Mouse (Mus musculus): ENCODE results near the gene Bnc2. TPM values are rescaled to one million over a fixed set of nuclear protein-coding genes. Genes with fewer than 3 reads are reported as not detected.

The Bnc2 gene
- polyA plus RNA-seq, 1 experiment: 4.5 TPM

GRCm38 (mm10) chr4:84523651-84524221 lies 151.3 kb downstream of the Bnc2 start:
- H3K79me2 ChIP-seq (ENCODE audit: control insufficient read depth, insufficient read depth): no peaks in the 10 kb centered on the region
- H3K4me3 ChIP-seq (ENCODE audit: insufficient read depth, poor library complexity, severe bottlenecking): no peak overlapping the region
- H3K36me3 ChIP-seq (ENCODE audit: control insufficient read depth, insufficient read depth): no peaks in the 10 kb centered on the region
- H3ac ChIP-seq (ENCODE audit: control insufficient read depth, insufficient read length, low read depth): no peak overlapping the region
- TF ChIP-seq FOSL1 (IDR thresholded peaks at IDR 0.05; ENCODE audit: insufficient read depth, low read length, poor library complexity, severe bottlenecking): no peak
- TF ChIP-seq CEBPB (IDR thresholded peaks at IDR 0.05; ENCODE audit: low read depth): no peak
- peak; percentile 1 for TF ChIP-seq MYOD1 (IDR thresholded peaks at IDR 0.05; ENCODE audit: control insufficient read depth, insufficient read length, low read depth)
- no peak for TF ChIP-seq CTCF (IDR thresholded peaks at IDR 0.05; ENCODE audit: control insufficient read depth, insufficient read depth, insufficient read length)
- no peak for TF ChIP-seq USF1 (IDR thresholded peaks at IDR 0.05; ENCODE audit: low read depth)
- peak; percentile 67 for TF ChIP-seq MAX (IDR thresholded peaks at IDR 0.05)
- no peaks in the 10 kb centered on the region for H3K79me3 ChIP-seq (ENCODE audit: low read depth)
- no peaks in the 10 kb centered on the region for H3K27me3 ChIP-seq (ENCODE audit: control insufficient read depth, insufficient read depth, insufficient read length)

- Histone ChIP-seq H3ac (ENCODE audit: control insufficient read depth, insufficient read length, low read depth) (peak overlapping the region; percentile 6), H3K79me2 (ENCODE audit: control insufficient read depth, insufficient read depth) (no peaks in the 10 kb centered on the region), H3K36me3 (ENCODE audit: control insufficient read depth, insufficient read depth) (no peaks in the 10 kb centered on the region), H3K79me3 (ENCODE audit: low read depth) (no peaks in the 10 kb centered on the region), H3K27me3 (ENCODE audit: control insufficient read depth, insufficient read depth, insufficient read length) (no peaks in the 10 kb centered on the region), H3K4me3 (ENCODE audit: insufficient read depth, poor library complexity, severe bottlenecking) (no peak overlapping the region)
- TF ChIP-seq CEBPB (IDR thresholded peaks at IDR 0.05; ENCODE audit: low read depth) (no peak), MAX (IDR thresholded peaks at IDR 0.05) (no peak), CTCF (IDR thresholded peaks at IDR 0.05; ENCODE audit: control insufficient read depth, insufficient read depth, insufficient read length) (no peak), MYOG (IDR thresholded peaks at IDR 0.05; ENCODE audit: control insufficient read depth, extremely low read depth, insufficient read length) (no peak), FOSL1 (IDR thresholded peaks at IDR 0.05; ENCODE audit: insufficient read depth, low read length, poor library complexity, severe bottlenecking) (no peak), MYOD1 (IDR thresholded peaks at IDR 0.05; ENCODE audit: control insufficient read depth, insufficient read length, low read depth) (no peak), USF1 (IDR thresholded peaks at IDR 0.05; ENCODE audit: low read depth) (no peak)
Measured at GRCm38 (mm10) chr4:84523211-84523610, 151.9 kb downstream of the Bnc2 start.

- Histone ChIP-seq H3K4me3 (ENCODE audit: insufficient read depth, poor library complexity, severe bottlenecking) (no peak overlapping the region), H3K36me3 (ENCODE audit: control insufficient read depth, insufficient read depth) (no peaks in the 10 kb centered on the region), H3K79me2 (ENCODE audit: control insufficient read depth, insufficient read depth) (no peaks in the 10 kb centered on the region), H3K27me3 (ENCODE audit: control insufficient read depth, insufficient read depth, insufficient read length) (no peaks in the 10 kb centered on the region), H3K79me3 (ENCODE audit: low read depth) (no peaks in the 10 kb centered on the region), H3ac (ENCODE audit: control insufficient read depth, insufficient read length, low read depth) (no peak overlapping the region)
- TF ChIP-seq USF1 (IDR thresholded peaks at IDR 0.05; ENCODE audit: low read depth) (peak; percentile 48), MYOG (IDR thresholded peaks at IDR 0.05; ENCODE audit: control insufficient read depth, extremely low read depth, insufficient read length) (no peak), CEBPB (IDR thresholded peaks at IDR 0.05; ENCODE audit: low read depth) (no peak), MYOD1 (IDR thresholded peaks at IDR 0.05; ENCODE audit: control insufficient read depth, insufficient read length, low read depth) (no peak)
Measured at GRCm38 (mm10) chr4:84521562-84521961, 153.5 kb downstream of the Bnc2 start.

- Histone ChIP-seq H3K27me3 (ENCODE audit: control insufficient read depth, insufficient read depth, insufficient read length) (no peaks in the 10 kb centered on the region), H3K79me2 (ENCODE audit: control insufficient read depth, insufficient read depth) (no peaks in the 10 kb centered on the region), H3K4me3 (ENCODE audit: insufficient read depth, poor library complexity, severe bottlenecking) (no peak overlapping the region), H3K79me3 (ENCODE audit: low read depth) (no peaks in the 10 kb centered on the region), H3ac (ENCODE audit: control insufficient read depth, insufficient read length, low read depth) (no peak overlapping the region), H3K36me3 (ENCODE audit: control insufficient read depth, insufficient read depth) (no peaks in the 10 kb centered on the region)
- TF ChIP-seq CEBPB (IDR thresholded peaks at IDR 0.05; ENCODE audit: low read depth): no peak
- TF ChIP-seq USF1 (IDR thresholded peaks at IDR 0.05; ENCODE audit: low read depth): no peak
- TF ChIP-seq MYOD1 (IDR thresholded peaks at IDR 0.05; ENCODE audit: control insufficient read depth, insufficient read length, low read depth): no peak
- TF ChIP-seq MAX (IDR thresholded peaks at IDR 0.05): no peak
- no peak for TF ChIP-seq FOSL1 (IDR thresholded peaks at IDR 0.05; ENCODE audit: insufficient read depth, low read length, poor library complexity, severe bottlenecking)
- TF ChIP-seq CTCF (IDR thresholded peaks at IDR 0.05; ENCODE audit: control insufficient read depth, insufficient read depth, insufficient read length): no peak
- no peak for TF ChIP-seq MYOG (IDR thresholded peaks at IDR 0.05; ENCODE audit: control insufficient read depth, extremely low read depth, insufficient read length)
Measured at GRCm38 (mm10) chr4:84510466-84510865, 164.6 kb downstream of the Bnc2 start.

GRCm38 (mm10) chr4:84507551-84507950 lies 167.5 kb downstream of the Bnc2 start:
- H3K4me3 ChIP-seq (ENCODE audit: insufficient read depth, poor library complexity, severe bottlenecking): no peak overlapping the region
- TF ChIP-seq MYOG (IDR thresholded peaks at IDR 0.05; ENCODE audit: control insufficient read depth, extremely low read depth, insufficient read length): no peak
- no peak for TF ChIP-seq CTCF (IDR thresholded peaks at IDR 0.05; ENCODE audit: control insufficient read depth, insufficient read depth, insufficient read length)
- no peak for TF ChIP-seq MAX (IDR thresholded peaks at IDR 0.05)
- TF ChIP-seq USF1 (IDR thresholded peaks at IDR 0.05; ENCODE audit: low read depth): no peak
- TF ChIP-seq FOSL1 (IDR thresholded peaks at IDR 0.05; ENCODE audit: insufficient read depth, low read length, poor library complexity, severe bottlenecking): no peak
- H3K36me3 ChIP-seq (ENCODE audit: control insufficient read depth, insufficient read depth): no peaks in the 10 kb centered on the region
- no peaks in the 10 kb centered on the region for H3K79me3 ChIP-seq (ENCODE audit: low read depth)
- no peaks in the 10 kb centered on the region for H3K27me3 ChIP-seq (ENCODE audit: control insufficient read depth, insufficient read depth, insufficient read length)
- H3K79me2 ChIP-seq (ENCODE audit: control insufficient read depth, insufficient read depth): no peaks in the 10 kb centered on the region
- no peak overlapping the region for H3ac ChIP-seq (ENCODE audit: control insufficient read depth, insufficient read length, low read depth)
